Mouse (Mus musculus) gastrocnemius, postnatal 14 days (tissue): ENCODE measurements around the gene AW551984. TPM values are rescaled to one million over a fixed set of nuclear protein-coding genes. Genes with fewer than 3 reads are reported as not detected.

Source experiments
- total RNA-seq, 2 experiments: library from RNA; stranded (reverse); gene quantifications; 2 replicates each; pipeline ENCODE4 v1.2.3; 2021

AW551984 gene
- total RNA-seq, 2 experiments from 2014 or later: 51.9 to 71.0 TPM

Other genes starting within 250 kb of the AW551984 start
- not detected for gene Olfr951, start 217.0 kb downstream of the AW551984 start, total RNA-seq
- gene Olfr952, start 177.3 kb downstream of the AW551984 start, total RNA-seq: not detected
- gene Olfr954, start 147.7 kb downstream of the AW551984 start, total RNA-seq: not detected
- gene Olfr955, start 132.5 kb downstream of the AW551984 start, total RNA-seq: not detected
- not detected for gene Olfr44, start 110.4 kb downstream of the AW551984 start, total RNA-seq
- gene Olfr957, start 88.6 kb downstream of the AW551984 start, total RNA-seq: not detected
- gene Olfr958, start 50.3 kb downstream of the AW551984 start, total RNA-seq: not detected
- not detected for gene Olfr959, start 28.8 kb downstream of the AW551984 start, total RNA-seq
- not detected for gene Olfr148, start 6.3 kb upstream of the AW551984 start, total RNA-seq
- not detected for gene Olfr960, start 17.0 kb upstream of the AW551984 start, total RNA-seq
- not detected for gene Olfr961, start 40.7 kb upstream of the AW551984 start, total RNA-seq
- gene Olfr963, start 62.8 kb upstream of the AW551984 start, total RNA-seq: not detected
- not detected for gene Olfr149, start 102.7 kb upstream of the AW551984 start, total RNA-seq
- not detected for gene Olfr965, start 107.0 kb upstream of the AW551984 start, total RNA-seq
- not detected for gene Olfr150, start 126.6 kb upstream of the AW551984 start, total RNA-seq
- not detected for gene Olfr967, start 141.8 kb upstream of the AW551984 start, total RNA-seq
- gene Olfr968, start 178.8 kb upstream of the AW551984 start, total RNA-seq: not detected
- not detected for gene Olfr969, start 186.5 kb upstream of the AW551984 start, total RNA-seq
- not detected for gene Olfr970, start 204.5 kb upstream of the AW551984 start, total RNA-seq
- gene Olfr971, start 232.5 kb upstream of the AW551984 start, total RNA-seq: not detected